Mouse (Mus musculus) liver, adult 2 months (tissue): ENCODE measurements around the gene Keap1. TPM values are rescaled to one million over a fixed set of nuclear protein-coding genes. Genes with fewer than 3 reads are reported as not detected.

ENCODE experiments used
- DNase-seq: peaks from one replicate; pipeline ENCODE4 v3.0.0-alpha.2; 2011; ENCODE audit warnings: low read depth, low spot score; ENCODE audit errors: extremely low read depth
- H3K27ac ChIP-seq: fragments of 200-500 bp; replicated peaks from 2 replicates; pipeline ENCODE4 v1.5.1; 2012; ENCODE audit warnings: low read depth, mild to moderate bottlenecking, control low read depth, inconsistent platforms, low read length; ENCODE audit not compliant: insufficient read depth
- H3K27me3 ChIP-seq: fragments of 200-500 bp; 2 replicates; pipeline ENCODE4 v1.6.1; 2012; ENCODE audit warnings: mild to moderate bottlenecking, moderate library complexity, low read length, inconsistent platforms; ENCODE audit not compliant: control insufficient read depth, insufficient read depth
- H3K36me3 ChIP-seq: fragments of 200-500 bp; 2 replicates; pipeline ENCODE4 v1.6.1; 2012; ENCODE audit warnings: low read length, inconsistent platforms; ENCODE audit not compliant: control insufficient read depth, insufficient read depth
- H3K4me1 ChIP-seq: fragments of 200-500 bp; 2 replicates; pipeline ENCODE4 v1.6.1; 2011; ENCODE audit warnings: low read length; ENCODE audit not compliant: control insufficient read depth, insufficient read depth
- H3K4me3 ChIP-seq: fragments of 200-500 bp; 2 replicates; pipeline ENCODE4 v1.5.1; 2011; ENCODE audit warnings: low read depth, mild to moderate bottlenecking, control low read depth, low read length, moderate library complexity; ENCODE audit not compliant: insufficient read depth
- H3K79me2 ChIP-seq: fragments of 200-500 bp; 2 replicates; pipeline ENCODE4 v1.6.1; 2012; ENCODE audit warnings: inconsistent platforms, mild to moderate bottlenecking, low read length, moderate library complexity; ENCODE audit not compliant: control insufficient read depth, insufficient read depth
- H3K9ac ChIP-seq: fragments of 200-500 bp; 2 replicates; pipeline ENCODE4 v1.6.1; 2012; ENCODE audit warnings: low read depth, mild to moderate bottlenecking, control low read depth, inconsistent platforms, low read length
- CTCF ChIP-seq: fragments of 200-500 bp; IDR thresholded peaks from 2 replicates; pipeline ENCODE4 v1.5.1; 2011; ENCODE audit warnings: low read depth, low read length, control low read depth
- POLR2A ChIP-seq: fragments of 200-500 bp; IDR thresholded peaks from 2 replicates; pipeline ENCODE4 v1.6.1; 2011; ENCODE audit warnings: low read length, control low read depth; ENCODE audit not compliant: insufficient read depth; ENCODE audit errors: extremely low read depth
- WGBS: fragments of 180-500 bp; shearing (Covaris S2); methylation state at CpG from one replicate; pipeline ENCODE4 v1.1.7; 2018; 5-methylcytosine and 5-hydroxymethylcytosine counted together
- polyA plus RNA-seq: library from polyadenylated mRNA; depleted of rRNA; stranded (reverse); fragments of >200 nt; gene quantifications from 2 replicates; pipeline ENCODE4 v1.2.3, GENCODE M21; 2012
- total RNA-seq: library from RNA; depleted of rRNA; stranded (reverse); fragments of >200 nt; gene quantifications from 2 replicates; pipeline ENCODE4 v1.2.3, GENCODE M21; 2014

Gene Keap1
- total and polyA plus RNA-seq, 2 experiments: 29.5 to 76.4 TPM

- WGBS: 1% methylated on average over 31 of the region's 31 CpGs
- TF ChIP-seq POLR2A: no peak
- TF ChIP-seq CTCF: no peak
Measured at GRCm38 (mm10) chr9:21238004-21238732, 993 bp downstream of the Keap1 start.

GRCm38 (mm10) chr9:21237368-21238003, 1.7 kb downstream of the Keap1 start:
- Histone ChIP-seq H3K4me3 (peak overlapping the region; percentile 85), H3K4me1 (peaks cover 18% of the 10 kb centered on the region), H3K79me2 (peaks cover 23% of the 10 kb centered on the region; the same call in 1 of the 2 replicates), H3K27me3 (no peaks in the 10 kb centered on the region), H3K36me3 (peaks cover 4% of the 10 kb centered on the region; the same call in 1 of the 2 replicates), H3K27ac (peak overlapping the region; percentile 88), H3K9ac (peak overlapping the region; percentile 96)
- peak; percentile 69 for DNase-seq
- TF ChIP-seq POLR2A (no peak), CTCF (peak; percentile 57)
- WGBS: 4% methylated on average over 19 of the region's 19 CpGs

More at GRCm38 (mm10) chr9:21238004-21238732, 993 bp downstream of the Keap1 start:
- H3K4me3 ChIP-seq: peak overlapping the region; percentile 85
- peak overlapping the region; percentile 88 for H3K27ac ChIP-seq
- peak overlapping the region; percentile 96 for H3K9ac ChIP-seq
- no peaks in the 10 kb centered on the region for H3K27me3 ChIP-seq
- peaks cover 22% of the 10 kb centered on the region; the same call in 1 of the 2 replicates for H3K79me2 ChIP-seq
- H3K4me1 ChIP-seq: peaks cover 18% of the 10 kb centered on the region
- no peak for DNase-seq
- H3K36me3 ChIP-seq: peaks cover 3% of the 10 kb centered on the region; the same call in 1 of the 2 replicates

- peak overlapping the region; percentile 96 for H3K9ac ChIP-seq
- 75% methylated on average over 25 of the region's 25 CpGs for WGBS
- H3K27ac ChIP-seq: no peak overlapping the region
Measured at GRCm38 (mm10) chr9:21236991-21237367, 2.2 kb downstream of the Keap1 start.

GRCm38 (mm10) chr9:21235341-21235740, 3.8 kb downstream of the Keap1 start:
- Histone ChIP-seq H3K4me3 (peak overlapping the region; percentile 8; the same call in 1 of the 2 replicates), H3K79me2 (peaks cover 23% of the 10 kb centered on the region; the same call in 1 of the 2 replicates), H3K36me3 (peaks cover 9% of the 10 kb centered on the region; the same call in 1 of the 2 replicates), H3K9ac (0 out of 2 replicates have a peak overlapping the region, but pooled peaks have one; percentile 13), H3K4me1 (peaks cover 18% of the 10 kb centered on the region), H3K27ac (peak overlapping the region; percentile 18), H3K27me3 (no peaks in the 10 kb centered on the region)
- DNase-seq: no peak
- TF ChIP-seq POLR2A (no peak), CTCF (no peak)
- WGBS: 20% methylated on average over 4 of the region's 4 CpGs

More at GRCm38 (mm10) chr9:21236991-21237367, 2.2 kb downstream of the Keap1 start:
- H3K4me1 ChIP-seq: peaks cover 18% of the 10 kb centered on the region
- peaks cover 23% of the 10 kb centered on the region; the same call in 1 of the 2 replicates for H3K79me2 ChIP-seq
- peak overlapping the region; percentile 12; the same call in 1 of the 2 replicates for H3K4me3 ChIP-seq
- TF ChIP-seq POLR2A: no peak
- TF ChIP-seq CTCF: no peak
- H3K36me3 ChIP-seq: peaks cover 4% of the 10 kb centered on the region; the same call in 1 of the 2 replicates
- no peaks in the 10 kb centered on the region for H3K27me3 ChIP-seq
- no peak for DNase-seq

GRCm38 (mm10) chr9:21233805-21234204, 5.4 kb downstream of the Keap1 start:
- H3K27me3 ChIP-seq: no peaks in the 10 kb centered on the region
- H3K4me1 ChIP-seq: peaks cover 15% of the 10 kb centered on the region
- no peak overlapping the region for H3K27ac ChIP-seq
- H3K36me3 ChIP-seq: peaks cover 11% of the 10 kb centered on the region
- DNase-seq: no peak
- TF ChIP-seq CTCF: no peak
- no peak for TF ChIP-seq POLR2A
- H3K79me2 ChIP-seq: peaks cover 23% of the 10 kb centered on the region; the same call in 1 of the 2 replicates
- 95% methylated on average over 28 of the region's 28 CpGs for WGBS
- H3K4me3 ChIP-seq: no peak overlapping the region
- H3K9ac ChIP-seq: no peak overlapping the region
